Mouse (Mus musculus): ENCODE data around the gene Il6st. TPM values are rescaled to one million over a fixed set of nuclear protein-coding genes. Genes with fewer than 3 reads are reported as not detected.

Il6st gene
- polyA plus RNA-seq, 1 experiment from 2014 or later: 43.2 TPM

Other genes with a start within 250 kb of the Il6st start
- 0.92 and 1.2 TPM in 2 replicates for gene Ankrd55, start 175.6 kb upstream of the Il6st start, polyA plus RNA-seq (2014; fragmentation: Nextera tagmentation; extraction: Ambion mirVana)
- 0.07 and 0.10 TPM in 2 replicates for gene Il31ra, start 130.3 kb downstream of the Il6st start, polyA plus RNA-seq (2014; fragmentation: Nextera tagmentation; extraction: Ambion mirVana)
- 0.99 and 2.0 TPM in 2 replicates for gene Ddx4, start 188.4 kb downstream of the Il6st start, polyA plus RNA-seq (2014; fragmentation: Nextera tagmentation; extraction: Ambion mirVana)
- gene Slc38a9, start 196.7 kb downstream of the Il6st start, polyA plus RNA-seq (2014; fragmentation: Nextera tagmentation; extraction: Ambion mirVana): 13.8 and 13.9 TPM in 2 replicates

All from embryonic facial prominence, embryonic 14.5 days (tissue).